Mouse (Mus musculus): ENCODE measurements around the gene Kdm4d.
"Not testable (repeated sequence)": the region's sequence is repeated elsewhere in the genome, so short reads cannot be mapped to it uniquely, and the experiment has no call there.

The Kdm4d gene

GRCm38 (mm10) chr9:14451120-14451519, 49.2 kb downstream of the Kdm4d start:
- DNase-seq (ENCODE audit: low spot score): not testable (repeated sequence)

DNA sequence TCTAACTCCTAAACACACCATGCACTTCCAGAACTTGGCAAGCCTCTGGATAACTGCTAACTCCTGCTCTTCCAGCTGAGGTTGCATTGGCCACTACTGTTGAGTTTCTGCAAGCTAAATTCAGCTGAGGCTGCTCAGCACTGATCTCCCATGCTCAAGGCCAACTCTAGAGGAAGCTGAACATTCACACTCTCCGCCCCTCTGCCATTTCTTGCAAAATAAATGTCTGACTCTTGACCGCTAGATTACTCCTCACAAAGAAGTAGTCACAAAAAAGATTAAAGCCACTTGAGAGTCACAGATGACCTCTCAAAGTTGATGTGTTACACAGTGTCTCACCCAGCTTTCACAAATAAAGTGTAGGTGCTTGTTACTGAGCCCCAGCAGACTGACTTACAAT, 53.2 kb downstream of the Kdm4d start:
- DNase-seq (ENCODE audit: low spot score): not testable (repeated sequence)

DNA sequence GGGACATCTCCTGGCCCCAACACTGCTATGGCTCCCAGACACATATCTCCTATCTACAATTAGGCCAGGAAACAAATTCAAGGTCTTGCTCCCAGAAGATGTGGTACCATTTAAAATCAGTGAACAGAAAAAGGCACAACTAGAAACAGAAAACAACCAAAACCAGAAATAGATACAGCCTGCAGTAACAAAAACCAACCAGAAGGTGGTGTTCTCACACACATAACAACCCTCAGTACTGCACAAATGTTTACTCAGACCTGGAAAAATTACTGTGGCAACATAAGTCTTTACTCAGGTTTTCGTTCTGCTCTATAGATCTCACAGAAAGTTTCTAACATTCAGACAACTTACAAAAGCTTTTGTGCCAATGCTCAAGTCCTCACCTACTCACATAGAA, 59.9 kb downstream of the Kdm4d start:
- no peak for DNase-seq (ENCODE audit: low spot score)

DNA sequence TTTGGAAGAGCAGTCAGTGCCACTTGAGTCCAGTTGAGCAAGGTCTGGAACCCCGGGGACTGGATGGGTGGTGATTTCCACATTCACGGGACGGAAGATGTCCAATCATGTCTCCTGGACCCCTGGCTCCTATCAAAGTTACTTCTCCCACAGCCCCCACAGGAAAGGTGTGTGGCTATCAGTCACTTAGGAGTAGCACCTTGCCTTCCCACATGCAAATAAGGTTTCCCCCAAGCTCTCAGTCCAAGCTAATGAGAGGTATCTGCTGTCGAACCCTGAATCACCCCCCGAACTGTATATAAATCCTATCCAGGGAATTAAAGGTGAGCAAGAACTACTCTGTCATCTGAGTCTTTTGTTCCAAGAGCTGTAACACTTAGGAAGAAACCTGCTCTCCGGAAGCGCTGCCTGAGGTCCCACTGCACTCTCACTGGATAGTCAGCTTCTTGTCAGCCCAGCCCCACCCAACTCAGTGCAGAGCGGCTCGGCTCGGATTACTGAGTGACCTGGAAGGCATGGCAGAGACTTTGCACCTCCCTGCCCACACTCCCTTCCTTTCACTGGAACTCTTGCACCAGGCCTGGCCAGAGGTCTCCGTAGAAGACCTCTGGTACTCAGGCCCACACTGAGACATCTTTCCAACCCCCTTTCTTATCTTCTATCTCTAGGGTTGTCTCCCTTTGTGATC, 66.9 kb downstream of the Kdm4d start:
- DNase-seq (ENCODE audit: low spot score): no peak

Measured in layer of hippocampus, adult 9-10 months (tissue).